Mouse (Mus musculus) heart, adult 11 months (tissue): Measurements from ENCODE around the gene Cln5.

ENCODE experiments used
- DNase-seq: peaks from one replicate; pipeline ENCODE4 v3.0.0; 2022

Gene Cln5

DNA sequence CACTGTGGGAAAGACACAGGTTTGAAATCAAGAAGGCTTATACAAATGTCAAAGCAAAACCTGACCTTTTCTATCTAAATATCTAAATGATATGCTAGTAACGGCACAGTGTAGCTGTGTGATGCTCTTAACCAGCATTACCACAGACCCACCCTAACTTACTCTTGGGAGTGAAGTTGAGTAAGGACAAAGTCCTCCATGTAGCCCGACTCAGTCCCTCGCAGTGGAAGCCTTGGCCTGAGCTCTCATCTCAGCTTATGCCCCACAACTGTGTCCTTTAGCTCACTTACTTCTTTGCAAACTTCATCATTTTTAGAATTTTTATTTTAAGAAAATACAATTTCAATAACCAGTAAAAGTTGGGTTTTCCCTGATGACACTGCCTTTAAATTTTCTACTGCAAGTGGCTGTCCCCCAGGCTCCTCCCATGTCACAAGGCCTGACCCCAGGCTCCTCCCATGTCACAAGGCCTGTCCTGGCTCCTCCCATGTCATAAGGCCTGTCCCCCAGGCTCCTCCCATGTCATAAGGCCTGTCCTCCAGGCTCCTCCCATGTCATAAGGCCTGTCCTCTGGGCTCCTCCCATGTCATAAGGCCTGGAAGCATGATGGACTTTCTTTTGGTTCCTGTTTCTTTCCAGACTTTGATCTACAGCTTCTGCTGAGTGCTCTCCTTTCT is 45.1 kb downstream of the Cln5 start:
- DNase-seq, result peak; percentile 84

DNA sequence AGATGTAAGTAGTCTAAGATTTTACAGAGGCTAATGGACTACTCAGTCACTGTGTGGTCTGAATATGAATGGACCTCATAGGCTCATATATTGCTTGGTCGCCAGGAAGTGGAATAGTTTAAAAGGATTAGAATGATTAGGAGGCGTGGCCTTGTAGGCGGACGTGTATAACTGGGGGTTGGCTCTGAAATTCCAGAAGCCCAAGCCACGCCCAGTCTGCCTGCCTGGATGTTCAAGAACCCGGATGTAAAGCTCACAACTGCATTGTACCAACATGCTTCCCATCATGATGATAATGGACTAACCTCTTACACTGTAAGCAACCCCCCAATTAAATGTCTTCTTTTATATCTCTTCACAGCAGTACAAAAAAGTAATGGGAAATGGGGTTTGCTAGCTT is 55.7 kb downstream of the Cln5 start:
- DNase-seq, result no peak
